Mouse (Mus musculus) kidney, adult 2 months (tissue): ENCODE data around the gene Gpr160. TPM values are rescaled to one million over a fixed set of nuclear protein-coding genes. Genes with fewer than 3 reads are reported as not detected.
A peak's percentile ranks its signal among the peaks of the same experiment; 100 is the strongest.

ENCODE experiments used
- DNase-seq: peaks from one replicate; pipeline ENCODE4 v3.0.0; 2021
- H3K27ac ChIP-seq: fragments of 200-500 bp; 2 replicates; pipeline ENCODE4 v1.5.1; 2012; ENCODE audit warnings: low read depth, low read length, control low read depth, inconsistent platforms; ENCODE audit not compliant: insufficient read depth
- H3K27me3 ChIP-seq: fragments of 200-500 bp; replicated peaks from 2 replicates; pipeline ENCODE4 v1.6.1; 2012; ENCODE audit warnings: mild to moderate bottlenecking, moderate library complexity, low read length, inconsistent platforms; ENCODE audit not compliant: control insufficient read depth, insufficient read depth
- H3K36me3 ChIP-seq: fragments of 200-500 bp; 2 replicates; pipeline ENCODE4 v1.6.1; 2012; ENCODE audit warnings: mild to moderate bottlenecking, moderate library complexity, low read length, inconsistent platforms; ENCODE audit not compliant: control insufficient read depth, insufficient read depth
- H3K4me1 ChIP-seq: fragments of 200-500 bp; 2 replicates; pipeline ENCODE4 v1.6.1; 2011; ENCODE audit warnings: low read length; ENCODE audit not compliant: control insufficient read depth, insufficient read depth
- H3K4me3 ChIP-seq: fragments of 200-500 bp; 2 replicates; pipeline ENCODE4 v1.5.1; 2011; ENCODE audit warnings: mild to moderate bottlenecking, low read depth, low read length, control low read depth; ENCODE audit not compliant: insufficient read depth
- CTCF ChIP-seq: fragments of 200-500 bp; conservative IDR thresholded peaks from 2 replicates; pipeline ENCODE4 v1.5.1; 2011; ENCODE audit warnings: low read depth, mild to moderate bottlenecking, control low read depth, low read length, moderate library complexity, mixed read lengths; ENCODE audit not compliant: insufficient read depth, insufficient read length
- POLR2A ChIP-seq: fragments of 200-500 bp; IDR thresholded peaks from one replicate; pipeline ENCODE4 v1.6.1; 2011; ENCODE audit warnings: low read depth, low read length, control low read depth
- WGBS: fragments of 180-500 bp; shearing (Covaris S2); methylation state at CpG from one replicate; pipeline ENCODE4 v1.1.7; 2018; 5-methylcytosine and 5-hydroxymethylcytosine counted together
- polyA plus RNA-seq: library from polyadenylated mRNA; depleted of rRNA; stranded (reverse); fragments of >200 nt; gene quantifications from 2 replicates; pipeline ENCODE4 v1.2.3, GENCODE M21; 2012; rRNA removed

Gpr160 gene
- polyA plus RNA-seq, 1 experiment: 38.3 TPM

DNA sequence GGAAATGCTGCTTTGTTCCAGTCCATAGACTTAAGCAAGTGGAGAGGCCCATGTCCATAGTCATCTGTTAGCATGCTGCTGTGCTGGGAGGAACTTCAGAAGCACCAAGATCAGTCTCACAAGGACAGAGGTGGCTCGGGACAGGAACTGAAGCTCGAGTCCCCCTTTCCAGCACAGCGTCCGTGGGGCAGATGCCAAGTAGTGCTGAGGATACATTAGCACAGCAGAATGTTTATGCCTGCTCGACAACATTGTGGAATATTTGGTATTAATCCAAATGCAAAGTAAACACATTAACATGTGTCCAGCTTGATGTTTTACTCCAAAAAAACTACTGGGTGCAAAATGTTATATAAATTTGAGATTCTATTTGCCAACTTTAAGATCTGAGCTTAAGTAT, 41.0 kb downstream of the Gpr160 start:
- no peaks in the 10 kb centered on the region for H3K27me3 ChIP-seq
- no peak for DNase-seq
- H3K27ac ChIP-seq: no peak overlapping the region
- WGBS: 26% methylated on average over 5 of the region's 5 CpGs
- H3K4me3 ChIP-seq: no peak overlapping the region
- TF ChIP-seq POLR2A: no peak
- TF ChIP-seq CTCF: no peak
- H3K4me1 ChIP-seq: 0 out of 2 replicates have a peak, but pooled peaks cover 5% of the 10 kb centered on the region
- peaks cover 3% of the 10 kb centered on the region for H3K36me3 ChIP-seq

DNA sequence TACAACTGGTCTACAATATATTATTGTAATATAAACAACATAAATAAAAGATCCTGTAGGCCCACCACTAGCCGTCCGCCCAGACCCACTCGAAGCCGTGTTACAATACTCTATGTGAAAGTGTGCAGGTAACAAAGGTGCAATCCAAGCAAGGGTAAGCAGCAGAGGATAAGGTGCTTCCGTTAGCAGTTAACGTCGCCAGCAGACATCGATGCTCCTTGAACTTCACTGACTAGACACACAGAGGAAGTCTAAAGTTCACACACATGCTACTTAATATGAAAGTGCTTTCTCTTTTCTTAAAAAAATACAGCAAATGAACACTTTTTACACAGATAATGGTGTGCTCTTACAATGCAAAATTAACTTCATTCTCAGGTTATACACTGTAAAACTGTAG, 43.7 kb downstream of the Gpr160 start:
- no peak overlapping the region for H3K4me3 ChIP-seq
- TF ChIP-seq POLR2A: no peak
- peak; percentile 63 for DNase-seq
- 55% methylated on average over 8 of the region's 8 CpGs for WGBS
- no peak overlapping the region for H3K27ac ChIP-seq
- 0 out of 2 replicates have a peak, but pooled peaks cover 5% of the 10 kb centered on the region for H3K4me1 ChIP-seq
- H3K27me3 ChIP-seq: no peaks in the 10 kb centered on the region
- H3K36me3 ChIP-seq: peaks cover 2% of the 10 kb centered on the region; the same call in 1 of the 2 replicates

DNA sequence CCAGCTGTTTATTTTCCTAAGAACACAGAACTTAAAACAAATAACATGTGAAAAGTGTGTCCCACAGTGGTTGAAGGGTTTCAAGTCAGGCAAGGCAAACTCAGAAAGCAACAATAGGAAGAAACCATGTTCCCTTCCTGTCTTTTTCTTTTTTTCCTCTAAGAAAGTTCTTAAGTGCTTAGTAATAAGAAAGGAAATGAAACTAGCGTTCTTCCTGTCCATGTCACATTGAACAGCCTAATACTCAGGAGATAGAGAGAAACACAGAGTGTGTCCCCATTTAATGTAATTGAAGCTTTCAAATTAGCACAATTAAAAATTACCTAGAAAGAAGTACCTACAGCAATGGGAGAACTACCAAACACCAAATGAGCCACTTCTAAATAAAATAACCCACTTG, 48.9 kb downstream of the Gpr160 start:
- Histone ChIP-seq H3K36me3 (no peaks in the 10 kb centered on the region; the same call in 1 of the 2 replicates), H3K27ac (no peak overlapping the region), H3K4me1 (0 out of 2 replicates have a peak, but pooled peaks cover 5% of the 10 kb centered on the region), H3K27me3 (no peaks in the 10 kb centered on the region), H3K4me3 (no peak overlapping the region)
- 75% methylated on average over 1 of the region's 1 CpGs for WGBS
- no peak for TF ChIP-seq CTCF
- no peak for TF ChIP-seq POLR2A
- no peak for DNase-seq

DNA sequence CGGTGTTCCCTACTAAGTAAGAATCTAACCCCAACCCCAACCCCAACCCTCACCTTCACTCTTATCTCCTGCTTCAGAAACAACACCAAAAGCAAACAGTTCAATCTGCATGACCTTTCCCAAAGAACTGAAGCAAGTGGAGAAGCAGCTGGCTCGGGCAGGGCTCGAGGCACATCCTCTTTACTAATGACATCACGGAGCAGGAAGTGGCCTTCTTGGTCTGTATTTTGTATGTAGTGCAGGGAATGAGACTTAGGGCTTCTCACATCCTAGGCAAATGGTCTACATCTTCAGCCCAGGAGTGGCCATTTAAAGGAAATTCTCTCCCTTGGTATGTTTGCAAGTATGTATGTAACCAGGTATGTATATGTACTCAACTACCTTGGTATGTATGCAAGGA, 61.4 kb downstream of the Gpr160 start:
- no peaks in the 10 kb centered on the region for H3K4me1 ChIP-seq
- no peak overlapping the region for H3K27ac ChIP-seq
- H3K4me3 ChIP-seq: no peak overlapping the region
- no peaks in the 10 kb centered on the region for H3K27me3 ChIP-seq
- TF ChIP-seq CTCF (no peak), POLR2A (no peak)
- DNase-seq: no peak
- peaks cover 15% of the 10 kb centered on the region for H3K36me3 ChIP-seq
- 68% methylated on average over 4 of the region's 4 CpGs for WGBS

DNA sequence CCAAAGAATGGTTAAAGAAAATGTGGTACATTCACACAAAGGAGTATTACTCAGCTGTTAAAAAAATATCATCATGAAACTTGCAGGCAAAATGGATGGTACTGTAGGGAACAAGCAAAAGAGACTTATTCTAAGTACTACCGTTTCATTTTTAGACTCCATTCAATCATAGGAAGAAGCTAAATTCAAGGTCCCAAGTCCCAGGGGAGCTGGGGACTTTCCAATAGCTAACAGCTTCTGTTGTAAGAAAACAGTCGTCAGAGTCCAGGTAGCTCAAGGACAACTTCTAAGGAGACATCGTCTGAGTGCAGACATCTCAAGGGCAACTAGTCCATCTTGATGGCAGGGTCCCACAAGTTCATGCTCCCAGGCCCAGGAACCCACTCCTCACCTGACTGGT, 71.9 kb downstream of the Gpr160 start:
- DNase-seq: no peak
- Histone ChIP-seq H3K27ac (peak overlapping the region; percentile 22; the same call in 1 of the 2 replicates), H3K36me3 (peaks cover 6% of the 10 kb centered on the region), H3K4me3 (no peak overlapping the region), H3K4me1 (no peaks in the 10 kb centered on the region), H3K27me3 (no peaks in the 10 kb centered on the region)
- TF ChIP-seq CTCF (no peak), POLR2A (no peak)
- WGBS: 61% methylated on average over 3 of the region's 3 CpGs

DNA sequence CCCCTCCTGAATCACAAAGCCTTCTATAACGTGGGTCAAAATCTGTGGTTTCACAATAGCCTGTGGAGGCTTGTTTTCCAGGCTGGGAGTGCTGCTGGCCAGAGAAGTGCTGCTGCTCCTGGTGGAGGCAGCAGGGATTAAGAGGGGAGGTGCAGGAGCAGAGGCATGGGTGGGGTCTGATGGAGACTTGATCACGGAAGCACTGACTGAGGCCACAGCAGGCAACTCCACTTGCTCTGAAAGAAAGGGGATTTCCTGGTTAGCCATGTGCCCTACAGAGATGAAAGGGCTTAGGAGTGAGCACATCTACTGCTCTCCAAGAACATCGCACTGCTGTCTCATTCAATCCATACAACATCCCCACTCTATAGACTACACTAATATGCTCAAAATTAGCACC, 74.1 kb downstream of the Gpr160 start:
- no peak overlapping the region for H3K4me3 ChIP-seq
- no peak overlapping the region for H3K27ac ChIP-seq
- 67% methylated on average over 3 of the region's 3 CpGs for WGBS
- peaks cover 4% of the 10 kb centered on the region for H3K4me1 ChIP-seq
- H3K27me3 ChIP-seq: no peaks in the 10 kb centered on the region
- TF ChIP-seq POLR2A (no peak), CTCF (0 out of 2 replicates have a peak, but pooled peaks have one; percentile 14)
- no peak for DNase-seq
- H3K36me3 ChIP-seq: peaks cover 6% of the 10 kb centered on the region

DNA sequence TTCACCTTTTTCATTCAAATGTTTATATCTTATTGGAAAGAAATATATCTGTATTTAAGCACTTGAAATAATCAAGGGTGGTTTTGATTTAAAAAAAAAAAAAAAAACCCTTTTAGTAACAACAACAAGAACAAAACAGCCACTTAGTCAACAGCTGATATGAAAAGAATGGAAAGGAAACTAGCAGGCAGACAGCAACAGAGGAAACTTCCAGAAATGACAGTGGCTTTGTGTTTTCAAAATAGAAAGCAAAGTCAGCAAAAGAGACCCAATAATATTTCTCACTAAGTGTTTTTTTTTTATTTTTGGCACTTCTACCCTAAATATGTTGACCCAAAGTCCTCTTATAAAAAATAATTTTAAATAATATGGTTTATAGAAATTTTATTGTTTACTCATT, 78.6 kb downstream of the Gpr160 start:
- no peak overlapping the region for H3K4me3 ChIP-seq
- H3K27ac ChIP-seq: no peak overlapping the region
- H3K36me3 ChIP-seq: peaks cover 3% of the 10 kb centered on the region; the same call in 1 of the 2 replicates
- H3K4me1 ChIP-seq: peaks cover 4% of the 10 kb centered on the region
- TF ChIP-seq POLR2A (no peak), CTCF (no peak)
- no peak for DNase-seq
- no peaks in the 10 kb centered on the region for H3K27me3 ChIP-seq

Other genes with a start within 250 kb of the Gpr160 start
- 0.16 and 0.20 TPM in 2 replicates for gene Lrriq4, start 211.4 kb upstream of the Gpr160 start, polyA plus RNA-seq
- 0.05 and 0.13 TPM in 2 replicates for gene Lrrc34, start 208.1 kb upstream of the Gpr160 start, polyA plus RNA-seq
- gene Lrrc31, start 156.1 kb upstream of the Gpr160 start, polyA plus RNA-seq: 8.6 and 8.8 TPM in 2 replicates
- not detected in 2 replicates for gene Samd7, start 109.7 kb upstream of the Gpr160 start, polyA plus RNA-seq
- 40.0 and 52.0 TPM in 2 replicates for gene Sec62, start 63.1 kb upstream of the Gpr160 start, polyA plus RNA-seq
- 23.9 and 27.7 TPM in 2 replicates for gene Phc3, start 113.5 kb downstream of the Gpr160 start, polyA plus RNA-seq
- gene Prkci, start 139.8 kb downstream of the Gpr160 start, polyA plus RNA-seq: 15.1 and 16.4 TPM in 2 replicates
- gene Skil, start 239.1 kb downstream of the Gpr160 start, polyA plus RNA-seq: 5.8 and 7.7 TPM in 2 replicates